Mouse (Mus musculus) liver, postnatal 0 days (tissue): ENCODE measurements around the gene Pde2a.

ENCODE experiments used
- CTCF ChIP-seq: sonication (generic); IDR thresholded peaks from 2 replicates; pipeline ENCODE4 v1.5.1; 2016; ENCODE audit warnings: antibody characterized with exemption, low read depth
- EP300 ChIP-seq: IDR thresholded peaks from 2 replicates; pipeline ENCODE4 v1.6.1; 2016; ENCODE audit warnings: antibody characterized with exemption, low read depth, mild to moderate bottlenecking

- no peak for TF ChIP-seq CTCF
- TF ChIP-seq EP300: no peak
Observed at GRCm38 (mm10) chr7:101376701-101377340, 44.7 kb upstream of the Pde2a start.
